Mouse (Mus musculus) heart, embryonic 11.5 days (tissue): Measurements from ENCODE around the gene Cbll1. TPM values are rescaled to one million over a fixed set of nuclear protein-coding genes. Genes with fewer than 3 reads are reported as not detected.
A peak's percentile ranks its signal among the peaks of the same experiment; 100 is the strongest.

Source experiments
- ATAC-seq: fragments of 200-750 bp; cut with Nextera tagmentation; replicated peaks from 2 replicates; pipeline ENCODE4 v1.8.0; 2017; ENCODE audit warnings: moderate library complexity; ENCODE audit not compliant: insufficient number of reproducible peaks, low FRiP score, low TSS enrichment
- H3K27ac ChIP-seq: fragments of 300-500 bp; sonication (generic); 2 replicates; pipeline ENCODE4 v1.5.1; 2014; ENCODE audit warnings: mild to moderate bottlenecking, low read depth, low read length
- H3K27me3 ChIP-seq: fragments of 300-500 bp; sonication (generic); 2 replicates; pipeline ENCODE4 v1.6.1; 2014; ENCODE audit warnings: mild to moderate bottlenecking, low read length, mixed read lengths; ENCODE audit not compliant: control insufficient read depth, insufficient read depth
- H3K36me3 ChIP-seq: fragments of 300-500 bp; sonication (generic); 2 replicates; pipeline ENCODE4 v1.6.1; 2014; ENCODE audit warnings: mild to moderate bottlenecking, low read length, moderate library complexity, mixed read lengths; ENCODE audit not compliant: control insufficient read depth, insufficient read depth
- H3K4me1 ChIP-seq: fragments of 300-500 bp; sonication (generic); 2 replicates; pipeline ENCODE4 v1.6.1; 2014; ENCODE audit warnings: low read length; ENCODE audit not compliant: control insufficient read depth, insufficient read depth
- H3K4me2 ChIP-seq: fragments of 300-500 bp; sonication (generic); 2 replicates; pipeline ENCODE4 v1.6.1; 2014; ENCODE audit warnings: mild to moderate bottlenecking, moderate library complexity
- H3K4me3 ChIP-seq: fragments of 300-500 bp; sonication (generic); 2 replicates; pipeline ENCODE4 v1.5.1; 2014; ENCODE audit warnings: low read depth, low read length
- H3K9ac ChIP-seq: fragments of 300-500 bp; sonication (generic); 2 replicates; pipeline ENCODE4 v1.6.1; 2014; ENCODE audit warnings: mild to moderate bottlenecking, low read depth, low read length, moderate library complexity
- H3K9me3 ChIP-seq: fragments of 300-500 bp; sonication (generic); replicated peaks from 2 replicates; pipeline ENCODE4 v1.6.1; 2016; ENCODE audit warnings: low read length; ENCODE audit not compliant: control insufficient read depth
- WGBS: fragments of 180-500 bp; shearing (Covaris S2); extraction: QIAGEN DNeasy Blood & Tissue Kit; methylation state at CpG from one replicate; pipeline ENCODE4 v1.1.7; 2014; ENCODE audit not compliant: insufficient replicate concordance; 5-methylcytosine and 5-hydroxymethylcytosine counted together
- polyA plus RNA-seq: library from polyadenylated mRNA; unstranded; fragments of >200 nt; fragmentation: Nextera tagmentation; extraction: Ambion mirVana; gene quantifications from 2 replicates; pipeline ENCODE4 v1.2.1, GENCODE M21; 2014

Gene Cbll1
- 11.8 and 16.3 TPM in 2 replicates for polyA plus RNA-seq

DNA sequence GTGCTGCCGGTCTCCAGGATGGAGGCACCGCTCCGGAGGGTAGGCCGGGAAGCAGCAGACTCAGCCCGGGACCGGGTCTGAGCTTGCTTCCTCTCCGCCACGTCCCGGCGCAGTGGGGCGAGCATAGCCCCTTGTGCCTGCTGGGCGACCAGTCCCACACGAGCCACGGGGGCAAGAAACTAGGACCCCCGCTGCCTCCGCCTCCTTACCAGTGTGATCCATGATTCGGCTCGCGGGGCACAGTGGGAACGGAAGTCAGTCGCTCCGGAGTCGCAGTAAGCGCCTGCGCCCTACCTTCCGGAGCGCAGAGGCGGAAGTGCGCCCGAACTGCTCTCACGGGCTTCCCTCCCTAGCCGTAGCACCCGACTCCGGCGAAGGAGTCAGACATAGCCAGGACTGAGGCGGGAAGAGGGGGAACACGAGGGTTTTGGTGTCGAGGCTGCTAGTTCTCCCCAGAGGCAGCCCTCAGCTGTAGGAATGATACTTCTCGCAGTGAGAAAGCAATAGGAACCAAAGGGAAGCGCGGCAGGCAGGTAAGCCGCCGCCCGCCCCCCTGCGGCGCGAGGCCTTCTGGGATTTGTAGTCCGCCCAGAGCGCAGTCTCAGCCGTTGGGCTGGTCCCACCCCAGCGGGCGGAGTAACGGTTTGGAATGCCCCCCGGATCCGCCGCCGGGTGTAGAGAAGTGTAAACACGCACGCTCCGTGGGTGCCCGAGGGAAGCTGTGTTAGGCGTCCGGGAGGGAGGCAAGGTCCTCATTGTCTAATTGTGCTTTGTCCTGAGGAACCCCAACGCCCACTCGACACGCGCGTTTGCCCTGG is at the start of gene Cbll1:
TSS of gene Cbll1 (minus strand) at position 303 of the 818 bp plus-strand sequence.
- Histone ChIP-seq H3K27me3 (no peaks in the 10 kb centered on the region), H3K4me1 (peaks cover 14% of the 10 kb centered on the region; the same call in 1 of the 2 replicates), H3K27ac (peak within 1 kb of the TSS; percentile 83), H3K4me2 (peak within 1 kb of the TSS; percentile 88), H3K36me3 (peaks cover under 1% of the 10 kb centered on the region; the same call in 1 of the 2 replicates), H3K9me3 (no peaks in the 10 kb centered on the region), H3K9ac (peak within 1 kb of the TSS; percentile 79), H3K4me3 (peak within 1 kb of the TSS; percentile 86)
- WGBS: under 1% methylated on average over 68 of the region's 68 CpGs
- ATAC-seq: peak; percentile 98

DNA sequence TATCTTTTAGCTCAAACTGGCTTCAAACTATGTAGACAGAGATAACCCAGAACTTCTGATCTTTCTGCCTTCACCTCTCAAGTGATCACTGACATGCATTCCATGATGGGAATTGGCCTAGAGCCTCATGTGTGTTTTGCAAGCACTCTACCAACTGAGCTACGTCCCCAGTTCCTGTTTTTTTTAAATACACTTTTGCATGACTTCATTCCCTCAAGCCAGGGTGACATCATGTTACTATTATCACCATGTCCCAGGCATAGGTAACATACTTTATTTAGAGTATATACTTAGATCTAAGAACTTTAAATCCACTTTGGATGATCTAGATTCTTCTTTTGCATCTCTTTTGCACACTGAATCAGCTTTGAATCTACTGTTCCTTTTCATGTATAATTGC is 46.6 kb upstream of the Cbll1 start:
- no peaks in the 10 kb centered on the region for H3K4me1 ChIP-seq
- no peaks in the 10 kb centered on the region for H3K27me3 ChIP-seq
- H3K27ac ChIP-seq: no peak overlapping the region
- ATAC-seq: no peak
- H3K36me3 ChIP-seq: no peaks in the 10 kb centered on the region
- H3K4me2 ChIP-seq: no peak overlapping the region
- H3K9me3 ChIP-seq: no peaks in the 10 kb centered on the region
- H3K4me3 ChIP-seq: no peak overlapping the region
- no peak overlapping the region for H3K9ac ChIP-seq
- 61% methylated on average over 1 of the region's 1 CpGs for WGBS

DNA sequence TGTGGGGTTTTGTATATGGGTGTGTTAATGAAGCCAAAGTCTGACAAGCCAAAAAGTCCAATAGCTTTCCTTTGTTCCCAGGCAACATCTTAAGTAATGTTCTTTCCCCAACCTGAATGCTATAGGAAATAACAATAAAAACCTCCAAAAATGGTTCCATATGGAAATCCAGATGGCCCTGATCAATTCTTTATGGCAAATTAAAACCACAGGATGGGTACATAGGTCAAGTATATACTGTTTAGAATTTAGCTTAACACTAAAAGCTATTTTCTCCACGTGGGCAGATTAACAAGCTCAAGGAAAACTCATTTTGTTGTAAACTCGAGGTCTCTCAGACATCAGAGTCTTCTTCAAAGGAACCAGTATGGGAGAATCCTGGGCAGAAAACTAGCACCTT is 45.8 kb upstream of the Cbll1 start:
- 45% methylated on average over 2 of the region's 2 CpGs for WGBS
- Histone ChIP-seq H3K27me3 (no peaks in the 10 kb centered on the region), H3K4me1 (no peaks in the 10 kb centered on the region), H3K36me3 (no peaks in the 10 kb centered on the region), H3K9ac (no peak overlapping the region), H3K27ac (no peak overlapping the region), H3K9me3 (no peaks in the 10 kb centered on the region), H3K4me2 (no peak overlapping the region), H3K4me3 (no peak overlapping the region)
- ATAC-seq: no peak

DNA sequence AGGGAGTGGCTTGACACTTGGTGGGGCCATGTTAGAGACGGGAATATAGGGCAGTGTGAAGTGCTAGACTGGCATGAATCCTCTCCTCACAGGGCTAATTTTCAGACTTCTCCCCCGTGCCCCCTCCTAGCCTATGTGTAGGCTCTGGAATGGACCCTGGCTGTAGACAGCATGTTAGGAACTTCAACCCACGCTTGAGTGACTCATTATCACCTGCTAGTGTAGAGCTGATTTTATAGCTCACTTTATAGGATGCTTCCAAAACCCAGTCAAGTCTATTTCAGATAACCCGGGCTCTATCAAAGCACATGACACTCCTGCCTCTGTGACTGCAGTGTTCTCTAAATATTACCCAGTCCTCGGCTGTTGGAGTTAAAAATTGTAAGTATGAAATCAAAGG is 42.1 kb upstream of the Cbll1 start:
- Histone ChIP-seq H3K27me3 (no peaks in the 10 kb centered on the region), H3K4me2 (no peak overlapping the region), H3K9ac (no peak overlapping the region), H3K27ac (no peak overlapping the region), H3K9me3 (no peaks in the 10 kb centered on the region), H3K4me3 (no peak overlapping the region), H3K4me1 (no peaks in the 10 kb centered on the region), H3K36me3 (no peaks in the 10 kb centered on the region)
- ATAC-seq: no peak
- WGBS: 67% methylated on average over 5 of the region's 5 CpGs

DNA sequence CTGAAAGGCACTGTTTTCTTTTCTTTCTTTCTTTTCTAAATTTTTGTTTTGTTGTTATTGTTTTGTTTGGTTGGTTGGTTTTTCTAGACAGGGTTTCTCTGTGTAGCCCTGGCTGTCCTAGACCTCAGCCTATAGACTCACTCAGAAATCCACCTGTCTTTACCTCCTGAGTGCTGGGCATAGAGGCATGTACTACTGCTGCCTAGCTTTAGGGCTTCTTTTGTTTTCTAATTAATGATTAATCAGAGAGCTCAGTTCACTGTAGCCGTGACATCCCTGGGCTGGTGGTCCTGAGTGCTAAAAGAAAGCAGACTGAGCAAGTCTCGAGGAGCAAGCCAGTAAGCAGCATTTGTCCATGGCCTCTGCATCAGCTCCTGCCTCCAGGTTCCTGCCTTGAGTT is 40.4 kb upstream of the Cbll1 start:
- no peak overlapping the region for H3K4me2 ChIP-seq
- no peak for ATAC-seq
- H3K27me3 ChIP-seq: no peaks in the 10 kb centered on the region
- H3K27ac ChIP-seq: no peak overlapping the region
- no peak overlapping the region for H3K4me3 ChIP-seq
- H3K36me3 ChIP-seq: no peaks in the 10 kb centered on the region
- 69% methylated on average over 2 of the region's 2 CpGs for WGBS
- no peak overlapping the region for H3K9ac ChIP-seq
- no peaks in the 10 kb centered on the region for H3K4me1 ChIP-seq
- no peaks in the 10 kb centered on the region for H3K9me3 ChIP-seq

DNA sequence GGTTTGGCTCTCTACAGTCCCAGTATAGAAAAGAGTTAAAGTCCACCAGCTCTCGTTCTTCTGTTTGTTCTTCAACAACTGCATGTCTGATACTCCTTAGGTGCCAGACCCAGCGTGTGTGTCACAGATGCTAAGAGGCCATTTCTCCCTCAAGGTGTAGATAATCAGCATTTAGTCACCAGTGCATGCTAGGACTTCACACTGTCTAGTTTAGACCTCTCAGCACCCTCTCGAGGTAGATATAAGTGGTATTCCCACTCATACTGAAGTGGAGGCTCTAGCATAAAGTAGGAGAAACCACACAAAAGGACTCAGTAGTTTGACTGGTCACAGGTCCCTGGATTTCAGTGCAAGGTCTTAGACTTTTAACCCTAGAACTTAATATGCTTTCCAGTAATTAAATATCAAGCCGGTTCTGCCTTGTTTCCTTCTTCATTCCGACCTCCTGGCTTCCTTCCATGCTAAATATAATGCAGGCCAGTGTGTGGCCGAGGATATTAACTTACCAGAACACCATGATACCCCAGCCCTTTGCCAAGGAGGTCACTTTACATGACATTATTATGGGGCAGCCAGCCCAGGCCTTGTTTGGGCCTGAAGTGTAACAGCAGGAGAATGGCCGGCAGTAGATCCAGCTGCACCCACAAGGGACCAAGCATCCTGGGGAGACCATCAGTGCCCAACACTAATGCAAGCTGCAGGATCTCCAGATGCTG is 38.3 kb upstream of the Cbll1 start:
- no peak overlapping the region for H3K4me3 ChIP-seq
- 54% methylated on average over 7 of the region's 7 CpGs for WGBS
- H3K4me2 ChIP-seq: no peak overlapping the region
- no peak overlapping the region for H3K9ac ChIP-seq
- H3K9me3 ChIP-seq: no peaks in the 10 kb centered on the region
- H3K4me1 ChIP-seq: no peaks in the 10 kb centered on the region
- no peaks in the 10 kb centered on the region for H3K27me3 ChIP-seq
- no peak for ATAC-seq
- no peaks in the 10 kb centered on the region for H3K36me3 ChIP-seq
- no peak overlapping the region for H3K27ac ChIP-seq

DNA sequence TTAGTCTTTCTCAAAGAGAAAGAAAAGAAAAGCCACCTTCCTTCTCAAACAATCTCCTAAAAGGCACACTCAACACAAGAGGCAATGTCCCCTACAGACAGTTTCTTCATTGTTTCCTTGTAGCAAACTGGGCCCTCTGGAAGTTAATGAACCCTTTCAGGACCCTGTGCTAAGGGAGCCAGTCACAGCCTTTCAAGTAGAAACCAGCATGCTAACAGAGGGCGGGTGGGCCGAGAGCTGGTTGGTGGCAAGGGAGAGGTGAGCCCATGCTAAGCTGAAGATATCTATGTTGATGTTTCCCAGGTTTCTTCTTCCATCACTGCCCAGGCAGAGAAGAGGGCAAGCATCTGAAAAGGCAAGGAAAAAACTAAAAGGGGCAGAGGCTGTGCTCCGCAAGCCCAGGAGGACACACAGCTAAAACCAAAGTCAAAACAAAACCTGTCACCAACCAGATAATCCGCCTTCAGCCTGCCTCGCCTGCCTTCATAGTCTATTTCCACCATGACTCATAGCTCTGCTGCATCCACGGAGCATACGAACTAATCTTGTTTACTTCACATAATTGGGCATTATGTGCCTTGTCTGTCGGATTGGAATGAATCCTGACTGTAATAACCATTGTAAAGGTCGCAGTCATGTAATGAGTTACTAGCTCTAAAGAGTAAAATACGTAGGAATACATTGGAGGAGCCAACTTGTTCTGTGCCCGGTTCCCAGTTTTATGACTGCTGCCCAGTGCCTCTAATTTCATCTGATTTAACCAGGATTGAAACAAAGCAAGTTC is 34.8 kb upstream of the Cbll1 start:
- H3K36me3 ChIP-seq: no peaks in the 10 kb centered on the region
- no peaks in the 10 kb centered on the region for H3K9me3 ChIP-seq
- 63% methylated on average over 11 of the region's 11 CpGs for WGBS
- ATAC-seq: no peak
- no peaks in the 10 kb centered on the region for H3K27me3 ChIP-seq
- H3K9ac ChIP-seq: no peak overlapping the region
- no peak overlapping the region for H3K27ac ChIP-seq
- H3K4me3 ChIP-seq: no peak overlapping the region
- no peaks in the 10 kb centered on the region for H3K4me1 ChIP-seq
- H3K4me2 ChIP-seq: no peak overlapping the region

DNA sequence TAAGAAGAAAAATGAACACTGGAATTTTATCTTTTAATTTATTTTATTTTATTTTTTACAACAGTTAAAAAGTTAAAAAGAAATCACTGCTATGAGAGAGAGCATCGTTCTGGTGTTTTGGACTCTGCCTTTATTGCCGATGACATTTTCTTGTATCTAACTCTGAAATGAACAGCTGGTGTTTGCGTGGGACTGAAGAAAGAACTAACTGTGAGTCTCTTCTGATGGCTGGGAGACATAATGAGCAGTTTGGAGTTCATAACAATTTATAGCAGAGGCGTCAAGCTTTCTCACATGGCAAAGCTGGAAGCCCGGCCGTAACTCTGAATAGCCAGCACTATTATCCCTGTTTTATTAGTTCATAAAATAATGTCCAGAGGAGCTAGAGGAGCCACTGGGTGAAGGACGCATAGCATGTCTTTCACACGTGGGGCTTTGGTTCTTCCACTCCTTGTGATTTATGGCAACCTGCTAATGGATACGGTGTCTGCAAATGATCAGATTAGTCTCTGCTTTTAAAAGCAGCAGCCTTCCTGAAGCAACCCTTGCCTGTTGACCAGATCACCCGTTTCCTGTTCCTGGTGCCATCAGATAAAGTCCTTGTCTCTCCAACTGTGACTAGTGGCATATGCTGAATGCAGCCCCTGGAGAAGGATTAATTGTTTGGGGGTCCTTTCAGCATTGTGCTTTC is 33.9 kb upstream of the Cbll1 start:
- H3K9ac ChIP-seq: no peak overlapping the region
- WGBS: 69% methylated on average over 10 of the region's 10 CpGs
- H3K4me1 ChIP-seq: no peaks in the 10 kb centered on the region
- H3K4me2 ChIP-seq: no peak overlapping the region
- no peak overlapping the region for H3K4me3 ChIP-seq
- H3K36me3 ChIP-seq: no peaks in the 10 kb centered on the region
- no peak for ATAC-seq
- no peak overlapping the region for H3K27ac ChIP-seq
- H3K9me3 ChIP-seq: no peaks in the 10 kb centered on the region
- H3K27me3 ChIP-seq: no peaks in the 10 kb centered on the region
